Mouse (Mus musculus): ENCODE results near the gene Npb. TPM values are rescaled to one million over a fixed set of nuclear protein-coding genes. Genes with fewer than 3 reads are reported as not detected.

Npb gene
- total and polyA plus RNA-seq, 3 experiments, result not detected

GRCm38 (mm10) chr11:120609250-120609649, 973 bp downstream of the Npb start:
- DNase-seq, result no peak
- Histone ChIP-seq H3K27me3 (ENCODE audit: control insufficient read depth, insufficient read depth, low read length) (no peaks in the 10 kb centered on the region), H3K9ac (ENCODE audit: low read depth, low read length) (no peak overlapping the region), H3K36me3 (ENCODE audit: control insufficient read depth, insufficient read depth, low read length) (no peaks in the 10 kb centered on the region), H3K4me1 (ENCODE audit: control insufficient read depth, insufficient read depth, low read length) (peaks cover 4% of the 10 kb centered on the region), H3K27ac (no peak overlapping the region), H3K79me2 (replicated peaks; ENCODE audit: control insufficient read depth, insufficient read depth, low read length) (no peaks in the 10 kb centered on the region), H3K4me3 (no peak overlapping the region)
- WGBS, result 66% methylated on average over 8 of the region's 8 CpGs
- intact Hi-C loops (cut with DNase I), result no loop called here
- TF ChIP-seq EP300 (IDR thresholded peaks at IDR 0.05; ENCODE audit: insufficient read depth, low read depth, low read length), result no peak
- TF ChIP-seq POLR2A (IDR thresholded peaks at IDR 0.05; ENCODE audit: insufficient read depth, low read depth, low read length), result no peak
- no peak for TF ChIP-seq CTCF (IDR thresholded peaks at IDR 0.05)

DNA sequence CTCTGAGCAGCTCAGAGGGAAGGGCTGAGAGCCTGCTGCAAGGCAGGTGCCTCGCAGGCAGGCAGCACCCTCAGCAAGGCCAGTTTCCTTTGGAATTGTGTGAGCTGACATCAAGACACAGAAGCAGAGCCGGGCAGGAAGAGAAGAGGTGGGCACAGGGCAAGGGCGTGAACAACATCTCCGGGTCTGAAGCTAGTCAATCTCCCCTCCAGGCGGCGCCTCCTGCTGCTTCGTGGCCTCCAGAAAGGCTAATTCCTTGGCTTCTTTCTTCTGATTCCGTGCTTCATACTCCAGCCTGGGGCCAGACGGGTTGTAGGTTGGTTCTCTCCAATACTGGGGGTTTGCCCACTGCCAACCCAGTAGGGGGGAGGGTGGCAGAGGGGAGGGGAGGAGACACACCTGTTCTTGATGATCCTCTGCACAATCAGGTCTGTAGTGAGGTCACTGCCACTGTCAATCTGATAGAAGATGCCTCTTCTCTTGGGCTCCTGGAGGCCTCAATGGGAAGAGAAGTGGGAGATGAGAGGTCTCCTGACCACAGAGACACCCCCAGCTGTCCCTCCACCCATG, 2.3 kb downstream of the Npb start:
- H3K79me2 ChIP-seq (replicated peaks; ENCODE audit: control insufficient read depth, insufficient read depth, low read length), result no peaks in the 10 kb centered on the region
- no peak overlapping the region for H3K4me3 ChIP-seq
- H3K27me3 ChIP-seq (ENCODE audit: control insufficient read depth, insufficient read depth, low read length), result no peaks in the 10 kb centered on the region
- H3K4me1 ChIP-seq (ENCODE audit: control insufficient read depth, insufficient read depth, low read length), result peaks cover 4% of the 10 kb centered on the region
- intact Hi-C loops (cut with DNase I), result no loop called here
- no peak overlapping the region for H3K27ac ChIP-seq
- no peak for DNase-seq
- WGBS, result 89% methylated on average over 9 of the region's 9 CpGs
- no peaks in the 10 kb centered on the region for H3K36me3 ChIP-seq (ENCODE audit: control insufficient read depth, insufficient read depth, low read length)
- H3K9ac ChIP-seq (ENCODE audit: low read depth, low read length), result no peak overlapping the region
- no peak for TF ChIP-seq EP300 (IDR thresholded peaks at IDR 0.05; ENCODE audit: insufficient read depth, low read depth, low read length)
- TF ChIP-seq POLR2A (IDR thresholded peaks at IDR 0.05; ENCODE audit: insufficient read depth, low read depth, low read length), result no peak
- no peak for TF ChIP-seq CTCF (IDR thresholded peaks at IDR 0.05)

DNA sequence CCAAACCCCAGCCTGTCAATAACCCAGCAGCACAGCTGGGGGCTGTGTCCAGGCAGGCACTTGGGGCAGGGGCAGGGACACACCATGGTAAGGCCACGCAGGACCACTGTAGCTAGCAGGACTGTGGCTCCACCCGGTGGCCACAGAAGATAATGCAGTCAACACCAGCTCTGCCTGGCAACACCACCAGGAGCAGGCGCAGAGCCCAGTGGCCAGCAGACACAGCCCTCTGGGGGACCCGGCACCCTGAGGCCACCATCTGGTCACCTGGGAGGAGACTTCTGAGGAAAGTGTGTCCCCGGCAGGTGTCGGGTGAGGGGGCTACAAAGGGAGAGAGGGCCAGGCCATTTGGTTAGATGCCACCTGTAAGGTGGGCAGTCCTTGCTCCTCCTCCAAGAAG, 4.5 kb downstream of the Npb start:
- Histone ChIP-seq H3K4me3 (no peak overlapping the region), H3K4me1 (ENCODE audit: control insufficient read depth, insufficient read depth, low read length) (peaks cover 3% of the 10 kb centered on the region), H3K9ac (ENCODE audit: low read depth, low read length) (no peak overlapping the region), H3K27ac (no peak overlapping the region), H3K27me3 (ENCODE audit: control insufficient read depth, insufficient read depth, low read length) (no peaks in the 10 kb centered on the region), H3K79me2 (replicated peaks; ENCODE audit: control insufficient read depth, insufficient read depth, low read length) (no peaks in the 10 kb centered on the region), H3K36me3 (ENCODE audit: control insufficient read depth, insufficient read depth, low read length) (no peaks in the 10 kb centered on the region)
- intact Hi-C loops (cut with DNase I), result loop anchor here (1.0 to 2.0 kb wide), 3 partner anchors 30 to 123 kb away; no protein-coding TSS in a partner anchor
- TF ChIP-seq CTCF (IDR thresholded peaks at IDR 0.05), result peak; percentile 88
- TF ChIP-seq EP300 (IDR thresholded peaks at IDR 0.05; ENCODE audit: insufficient read depth, low read depth, low read length), result peak; percentile 86
- no peak for TF ChIP-seq POLR2A (IDR thresholded peaks at IDR 0.05; ENCODE audit: insufficient read depth, low read depth, low read length)
- DNase-seq, result peak; percentile 72 to 80
- WGBS, result 37% methylated on average over 6 of the region's 6 CpGs

DNA sequence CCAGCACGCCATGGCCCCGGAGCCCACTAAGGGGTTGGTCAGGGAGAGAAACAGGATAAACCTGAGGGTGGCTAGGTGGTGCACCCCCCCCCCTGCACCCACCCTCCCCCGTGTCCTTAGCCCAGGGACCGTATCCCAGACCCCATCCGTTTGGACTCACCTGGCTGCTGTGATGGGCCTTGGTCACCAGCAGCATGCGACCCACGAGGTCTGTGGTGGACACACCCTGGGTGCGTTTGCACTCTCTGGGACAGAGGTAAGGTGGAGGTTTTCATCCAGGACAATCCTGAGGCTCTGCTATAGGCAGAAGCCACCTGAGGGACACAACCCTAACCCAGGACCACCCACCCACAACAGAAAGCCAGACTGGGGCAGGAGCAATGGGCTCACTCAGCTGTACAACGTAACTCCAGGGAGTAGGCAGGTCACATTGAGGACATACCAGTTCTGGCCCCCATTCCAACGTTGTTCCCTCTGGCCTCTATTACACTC, 5.2 kb downstream of the Npb start:
- peaks cover 3% of the 10 kb centered on the region for H3K4me1 ChIP-seq (ENCODE audit: control insufficient read depth, insufficient read depth, low read length)
- intact Hi-C loops (cut with DNase I), result loop anchor here (2.0 kb wide), 1 partner anchor 31 kb away; no protein-coding TSS in a partner anchor
- 82% methylated on average over 10 of the region's 10 CpGs for WGBS
- H3K36me3 ChIP-seq (ENCODE audit: control insufficient read depth, insufficient read depth, low read length), result no peaks in the 10 kb centered on the region
- no peaks in the 10 kb centered on the region for H3K27me3 ChIP-seq (ENCODE audit: control insufficient read depth, insufficient read depth, low read length)
- no peak overlapping the region for H3K9ac ChIP-seq (ENCODE audit: low read depth, low read length)
- H3K4me3 ChIP-seq, result no peak overlapping the region
- TF ChIP-seq CTCF (IDR thresholded peaks at IDR 0.05) (no peak), POLR2A (IDR thresholded peaks at IDR 0.05; ENCODE audit: insufficient read depth, low read depth, low read length) (no peak), EP300 (IDR thresholded peaks at IDR 0.05; ENCODE audit: insufficient read depth, low read depth, low read length) (no peak)
- H3K79me2 ChIP-seq (replicated peaks; ENCODE audit: control insufficient read depth, insufficient read depth, low read length), result no peaks in the 10 kb centered on the region
- no peak overlapping the region for H3K27ac ChIP-seq
- DNase-seq, result no peak

- Histone ChIP-seq H3K27ac (no peak overlapping the region), H3K36me3 (ENCODE audit: control insufficient read depth, insufficient read depth, low read length) (no peaks in the 10 kb centered on the region), H3K9ac (ENCODE audit: low read depth, low read length) (no peak overlapping the region), H3K79me2 (replicated peaks; ENCODE audit: control insufficient read depth, insufficient read depth, low read length) (no peaks in the 10 kb centered on the region), H3K27me3 (ENCODE audit: control insufficient read depth, insufficient read depth, low read length) (no peaks in the 10 kb centered on the region), H3K4me3 (no peak overlapping the region), H3K4me1 (ENCODE audit: control insufficient read depth, insufficient read depth, low read length) (peaks cover 3% of the 10 kb centered on the region)
- intact Hi-C loops (cut with DNase I), result loop anchor here (2.0 kb wide), 1 partner anchor 31 kb away; no protein-coding TSS in a partner anchor
- no peak for TF ChIP-seq CTCF (IDR thresholded peaks at IDR 0.05)
- no peak for TF ChIP-seq POLR2A (IDR thresholded peaks at IDR 0.05; ENCODE audit: insufficient read depth, low read depth, low read length)
- no peak for TF ChIP-seq EP300 (IDR thresholded peaks at IDR 0.05; ENCODE audit: insufficient read depth, low read depth, low read length)
- 83% methylated on average over 8 of the region's 8 CpGs for WGBS
- DNase-seq, result no peak
Measured at GRCm38 (mm10) chr11:120613976-120614375, 5.7 kb downstream of the Npb start.

DNA sequence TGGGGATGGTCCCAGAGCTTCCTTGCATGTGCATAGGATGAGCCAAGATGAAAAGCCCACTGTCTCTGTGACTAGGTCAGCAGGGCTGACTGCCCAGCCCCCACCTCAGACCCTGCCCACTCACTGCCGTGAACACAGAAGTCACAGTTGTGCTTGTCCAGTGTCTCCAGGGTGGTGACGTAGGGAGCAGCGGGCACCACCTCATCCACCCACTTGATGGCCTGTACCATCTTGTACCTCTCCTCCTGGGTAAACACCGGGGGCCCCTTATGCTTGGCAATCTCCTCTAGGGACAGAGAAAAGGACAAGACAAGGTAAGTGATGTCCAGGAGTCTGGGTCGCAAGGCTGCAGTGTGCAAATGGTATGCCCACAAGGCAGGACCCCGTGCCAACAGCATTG, 6.9 kb downstream of the Npb start:
- DNase-seq, result no peak
- no peak overlapping the region for H3K9ac ChIP-seq (ENCODE audit: low read depth, low read length)
- no peaks in the 10 kb centered on the region for H3K27me3 ChIP-seq (ENCODE audit: control insufficient read depth, insufficient read depth, low read length)
- H3K36me3 ChIP-seq (ENCODE audit: control insufficient read depth, insufficient read depth, low read length), result no peaks in the 10 kb centered on the region
- no peak overlapping the region for H3K4me3 ChIP-seq
- whole genome bisulfite sequencing, result 90% methylated on average over 6 of the region's 6 CpGs
- TF ChIP-seq EP300 (IDR thresholded peaks at IDR 0.05; ENCODE audit: insufficient read depth, low read depth, low read length) (no peak), CTCF (IDR thresholded peaks at IDR 0.05) (no peak), POLR2A (IDR thresholded peaks at IDR 0.05; ENCODE audit: insufficient read depth, low read depth, low read length) (no peak)
- no peak overlapping the region for H3K27ac ChIP-seq
- intact Hi-C loops (cut with DNase I), result no loop called here
- no peaks in the 10 kb centered on the region for H3K79me2 ChIP-seq (replicated peaks; ENCODE audit: control insufficient read depth, insufficient read depth, low read length)
- peaks cover 3% of the 10 kb centered on the region for H3K4me1 ChIP-seq (ENCODE audit: control insufficient read depth, insufficient read depth, low read length)

All from heart, adult 2 months (tissue).